Mouse (Mus musculus): ENCODE measurements at regions not wholly inside any gene's neighbourhood (a gene's known extent, or its start where the extent isn't known, plus 50 kb on each side); places are given as distances from the start of the nearest gene placed in this dataset.

DNA sequence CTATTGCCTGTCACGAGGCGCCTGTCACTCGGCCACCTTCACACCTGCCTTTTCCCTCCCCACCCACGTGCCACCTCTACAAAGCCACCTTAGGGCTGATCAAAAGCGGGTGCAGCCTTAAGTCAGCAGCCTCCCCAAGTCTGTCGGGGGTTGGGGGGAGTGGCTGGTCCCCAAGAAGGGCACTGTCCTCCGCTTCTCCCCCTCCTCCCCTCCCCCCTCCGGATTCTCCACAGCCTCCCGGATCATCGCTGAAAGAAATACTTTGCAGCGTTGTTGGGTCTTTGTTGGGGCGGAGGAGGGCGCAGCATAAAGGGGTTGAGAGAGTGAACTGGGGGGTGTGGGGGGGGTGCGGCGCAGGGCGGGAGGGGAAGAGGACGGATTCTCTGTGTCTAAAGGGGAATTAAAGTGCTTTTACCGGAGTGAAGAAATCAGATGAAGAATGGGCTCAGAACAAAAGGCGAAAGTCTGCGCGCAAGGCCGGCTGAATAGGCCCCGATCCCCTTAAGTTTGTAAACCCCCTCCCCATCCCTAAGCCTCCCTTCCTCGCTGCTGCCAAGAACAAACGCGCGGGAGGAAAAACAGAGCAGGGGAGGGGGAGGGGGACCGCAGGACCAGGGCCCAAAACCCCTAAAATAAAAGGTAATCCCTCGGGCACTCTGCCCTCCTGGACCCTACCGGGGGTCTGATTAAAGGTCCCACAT lies 109.3 kb upstream of the Lhx5 start:
- 0 out of 2 replicates have a peak, but pooled peaks have one; percentile 19 for ATAC-seq (ENCODE audit: low read depth)
- Histone ChIP-seq H3K36me3 (no peaks in the 10 kb centered on the region), H3K4me2 (peak overlapping the region; percentile 53), H3K27me3 (peaks cover 56% of the 10 kb centered on the region), H3K27ac (replicated peaks) (no peak overlapping the region), H3K4me3 (peak overlapping the region; percentile 18), H3K9ac (peak overlapping the region; percentile 57), H3K9me3 (no peaks in the 10 kb centered on the region), H3K4me1 (replicated peaks) (peaks cover 27% of the 10 kb centered on the region)
- WGBS, result 2% methylated on average over 30 of the region's 30 CpGs

DNA sequence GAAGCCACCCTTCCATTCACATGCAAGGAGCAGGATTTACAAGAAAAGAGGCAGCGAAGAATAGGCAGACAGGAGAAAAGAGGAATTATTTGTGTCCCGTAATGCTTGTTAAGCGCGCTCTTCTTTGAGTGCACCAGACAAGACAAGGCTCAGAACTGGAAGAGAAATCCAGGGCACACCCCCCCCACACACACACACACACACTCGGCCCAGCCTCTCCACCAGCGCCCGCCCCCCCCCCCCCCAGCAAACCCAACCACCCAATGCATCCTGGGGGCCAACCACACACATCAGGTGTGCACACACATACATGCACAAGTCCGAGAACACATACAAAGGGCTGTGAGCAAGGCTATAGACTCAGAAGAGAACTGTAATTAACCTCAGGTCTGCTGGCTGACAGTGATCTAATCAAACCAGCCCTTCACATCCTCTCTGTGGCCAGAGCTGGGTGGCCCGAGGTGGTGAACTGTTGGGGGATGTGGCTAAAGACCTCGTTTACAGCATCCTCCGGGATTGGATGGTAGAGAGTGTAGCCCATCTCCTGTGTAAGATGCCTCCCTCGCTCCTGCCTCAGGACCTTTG lies 108.7 kb upstream of the Lhx5 start:
- peak overlapping the region; percentile 18 for H3K4me3 ChIP-seq
- no peaks in the 10 kb centered on the region for H3K36me3 ChIP-seq
- H3K27me3 ChIP-seq, result peaks cover 56% of the 10 kb centered on the region
- peaks cover 27% of the 10 kb centered on the region for H3K4me1 ChIP-seq (replicated peaks)
- 14% methylated on average over 12 of the region's 12 CpGs for WGBS
- peak overlapping the region; percentile 53 for H3K4me2 ChIP-seq
- H3K9me3 ChIP-seq, result no peaks in the 10 kb centered on the region
- no peak overlapping the region for H3K27ac ChIP-seq (replicated peaks)
- no peak for ATAC-seq (ENCODE audit: low read depth)
- H3K9ac ChIP-seq, result peak overlapping the region; percentile 57

DNA sequence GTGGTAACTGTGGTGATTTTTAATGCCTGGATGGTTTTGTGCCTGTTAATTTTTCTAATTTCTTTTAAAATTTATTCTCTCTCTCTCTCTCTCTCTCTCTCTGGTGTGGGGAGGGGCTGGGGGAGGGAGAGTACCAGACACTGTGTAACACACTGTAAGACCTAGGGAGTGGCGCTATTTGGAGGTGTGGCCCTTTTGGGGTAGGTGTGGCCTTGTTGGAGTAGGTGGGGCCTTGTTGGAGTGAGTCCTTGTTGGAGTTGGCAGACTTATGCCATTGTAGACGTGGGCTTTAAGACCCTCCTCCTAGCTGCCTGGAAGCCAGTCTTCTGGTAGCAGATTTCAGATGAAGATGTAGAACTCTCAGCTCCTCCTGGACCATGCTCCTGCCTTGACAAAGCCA lies 107.4 kb upstream of the Lhx5 start:
- WGBS, result 90% methylated on average over 2 of the region's 2 CpGs
- Histone ChIP-seq H3K9ac (no peak overlapping the region), H3K36me3 (no peaks in the 10 kb centered on the region), H3K4me2 (no peak overlapping the region), H3K4me1 (replicated peaks) (peaks cover 27% of the 10 kb centered on the region), H3K27ac (replicated peaks) (no peak overlapping the region), H3K9me3 (no peaks in the 10 kb centered on the region), H3K27me3 (peaks cover 51% of the 10 kb centered on the region), H3K4me3 (no peak overlapping the region)
- ATAC-seq (ENCODE audit: low read depth), result no peak

DNA sequence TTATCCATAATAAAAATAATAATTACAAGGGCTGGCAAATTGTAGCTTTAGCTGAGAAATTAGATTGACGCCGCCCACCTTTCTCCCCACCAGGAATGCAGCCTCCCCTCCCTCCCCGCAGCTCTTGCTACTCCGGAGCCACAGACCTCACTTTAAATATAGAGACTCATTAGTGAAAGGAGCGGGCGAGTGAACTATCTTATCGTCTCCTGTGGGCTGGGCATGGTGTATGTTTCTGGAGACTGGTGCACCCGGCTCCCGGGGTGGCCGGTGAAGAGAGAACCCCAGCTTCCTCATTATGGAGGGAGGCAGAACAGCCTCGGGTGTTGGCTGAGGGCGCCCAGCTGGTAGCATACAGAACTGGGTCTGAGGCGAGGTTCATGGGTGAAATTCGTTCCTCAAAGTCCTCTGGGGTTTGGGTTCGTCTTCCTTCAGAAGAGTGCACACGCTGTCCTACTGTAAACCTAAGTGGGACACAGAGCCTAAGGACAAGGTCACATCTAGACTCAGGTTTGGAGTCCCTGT lies 106.1 kb upstream of the Lhx5 start:
- peaks cover 46% of the 10 kb centered on the region for H3K27me3 ChIP-seq
- no peak for ATAC-seq (ENCODE audit: low read depth)
- H3K9ac ChIP-seq, result no peak overlapping the region
- H3K27ac ChIP-seq (replicated peaks), result 0 out of 2 replicates have a peak overlapping the region, but pooled peaks have one; percentile 9
- no peaks in the 10 kb centered on the region for H3K9me3 ChIP-seq
- H3K4me2 ChIP-seq, result peak overlapping the region; percentile 11; the same call in 1 of the 2 replicates
- H3K4me1 ChIP-seq (replicated peaks), result peaks cover 36% of the 10 kb centered on the region
- no peak overlapping the region for H3K4me3 ChIP-seq
- 50% methylated on average over 16 of the region's 16 CpGs for WGBS
- no peaks in the 10 kb centered on the region for H3K36me3 ChIP-seq

DNA sequence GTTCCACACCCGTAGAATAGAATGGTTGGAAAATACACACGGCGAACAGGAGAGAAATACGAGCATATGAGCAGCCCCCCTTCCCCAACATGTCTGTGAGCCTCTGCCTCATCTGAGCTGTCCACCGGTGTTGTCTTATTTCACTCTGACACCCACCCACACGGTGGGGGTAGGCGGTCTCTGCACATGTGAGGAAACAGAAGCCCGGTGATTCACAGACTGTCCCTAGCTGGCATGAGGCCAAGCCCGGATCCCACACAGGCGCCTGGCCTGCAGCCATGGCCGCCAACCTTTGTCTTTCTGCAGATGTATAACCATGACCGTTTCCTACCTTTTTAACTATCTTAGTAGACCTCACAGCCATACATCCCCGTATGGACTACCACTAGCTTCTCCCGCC lies 99.5 kb upstream of the Lhx5 start:
- Histone ChIP-seq H3K27me3 (peaks cover 28% of the 10 kb centered on the region), H3K4me2 (no peak overlapping the region), H3K4me1 (replicated peaks) (peaks cover 24% of the 10 kb centered on the region), H3K9me3 (no peaks in the 10 kb centered on the region), H3K9ac (no peak overlapping the region), H3K4me3 (no peak overlapping the region), H3K27ac (replicated peaks) (0 out of 2 replicates have a peak overlapping the region, but pooled peaks have one; percentile 9), H3K36me3 (no peaks in the 10 kb centered on the region)
- ATAC-seq (ENCODE audit: low read depth), result no peak; the same call in 1 of the 2 replicates
- WGBS, result 40% methylated on average over 14 of the region's 14 CpGs

DNA sequence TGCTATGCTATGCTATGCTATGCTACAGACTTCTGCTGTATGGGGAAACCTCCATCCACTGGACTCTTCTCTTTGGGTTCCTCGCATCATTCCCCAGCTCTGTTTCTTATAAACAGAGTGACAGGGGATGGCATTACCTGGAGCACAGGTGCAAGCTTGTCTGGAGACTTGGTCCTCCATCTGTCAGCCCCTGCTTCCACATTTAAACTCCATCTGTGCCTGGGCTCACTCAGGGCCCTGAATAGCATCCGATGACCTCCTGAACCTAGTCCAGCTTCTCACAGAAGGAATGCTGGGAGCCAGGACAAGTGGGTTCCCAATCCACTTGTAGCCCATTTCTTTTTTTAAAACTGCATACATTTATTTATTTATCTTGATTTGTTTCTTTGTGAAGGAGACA lies 92.3 kb upstream of the Lhx5 start:
- ATAC-seq (ENCODE audit: low read depth), result no peak
- 92% methylated on average over 2 of the region's 2 CpGs for WGBS
- H3K27ac ChIP-seq (replicated peaks), result no peak overlapping the region

DNA sequence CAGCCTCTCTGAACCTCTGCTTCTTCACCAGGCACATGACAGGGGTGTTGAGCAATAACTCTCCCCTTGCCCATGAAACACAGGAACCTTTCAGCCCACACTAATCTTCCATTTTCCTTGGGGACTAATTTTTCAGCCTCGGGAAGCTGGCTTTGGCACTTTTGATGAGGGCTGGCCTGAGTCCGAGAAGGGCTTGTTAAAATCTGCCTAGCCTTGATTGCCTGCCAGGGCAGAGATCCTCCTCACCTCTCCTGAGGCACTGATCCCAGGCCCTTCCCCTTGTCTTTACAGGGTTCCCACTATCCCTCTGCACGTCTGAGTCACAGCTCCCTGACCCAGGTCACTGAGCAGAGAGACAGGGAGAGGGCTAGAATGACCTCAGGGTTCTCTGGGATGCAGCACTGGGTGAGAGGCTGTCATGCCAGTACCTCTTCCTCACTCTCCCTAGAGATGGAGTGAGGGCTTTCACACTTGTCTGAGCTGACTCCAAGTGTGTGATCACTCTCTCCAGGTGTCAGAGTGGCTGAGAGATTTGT lies 90.7 kb upstream of the Lhx5 start:
- H3K27ac ChIP-seq (replicated peaks), result no peak overlapping the region
- no peak overlapping the region for H3K4me2 ChIP-seq
- H3K9ac ChIP-seq, result no peak overlapping the region
- H3K27me3 ChIP-seq, result peaks cover 12% of the 10 kb centered on the region; the same call in 1 of the 2 replicates
- WGBS, result 22% methylated on average over 3 of the region's 3 CpGs
- H3K4me1 ChIP-seq (replicated peaks), result no peaks in the 10 kb centered on the region
- no peaks in the 10 kb centered on the region for H3K9me3 ChIP-seq
- H3K36me3 ChIP-seq, result no peaks in the 10 kb centered on the region
- no peak for ATAC-seq (ENCODE audit: low read depth)
- H3K4me3 ChIP-seq, result no peak overlapping the region

More for the DNA sequence above, 92.3 kb upstream of the Lhx5 start:
- Histone ChIP-seq H3K36me3 (no peaks in the 10 kb centered on the region), H3K4me2 (no peak overlapping the region), H3K4me1 (replicated peaks) (no peaks in the 10 kb centered on the region), H3K27me3 (peaks cover 25% of the 10 kb centered on the region), H3K9ac (no peak overlapping the region), H3K9me3 (no peaks in the 10 kb centered on the region), H3K4me3 (no peak overlapping the region)

DNA sequence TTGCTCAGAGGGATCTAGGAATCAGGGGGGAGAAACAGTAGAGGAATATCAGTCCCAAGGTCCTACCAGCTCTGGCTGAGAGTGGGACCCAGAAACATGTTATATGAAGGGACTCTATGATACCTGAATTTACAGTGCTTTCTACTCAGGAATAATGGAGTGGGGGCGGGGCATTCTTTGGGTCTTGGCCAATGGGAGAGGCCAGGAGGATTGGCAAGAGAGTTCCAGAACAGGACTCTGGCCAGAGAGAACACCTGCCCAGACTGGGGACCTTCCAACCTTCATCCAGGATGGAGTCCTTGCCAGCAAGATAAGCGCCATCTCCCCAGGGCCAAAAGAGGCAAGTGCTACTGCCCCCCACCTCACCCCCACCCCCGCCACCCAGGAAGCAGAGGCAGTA lies 81.0 kb upstream of the Lhx5 start:
- no peak for ATAC-seq (ENCODE audit: low read depth)
- Histone ChIP-seq H3K4me2 (no peak overlapping the region), H3K4me1 (replicated peaks) (peaks cover 4% of the 10 kb centered on the region; the same call in 1 of the 2 replicates), H3K4me3 (no peak overlapping the region), H3K27me3 (peaks cover 18% of the 10 kb centered on the region), H3K9me3 (no peaks in the 10 kb centered on the region), H3K27ac (replicated peaks) (no peak overlapping the region), H3K36me3 (no peaks in the 10 kb centered on the region), H3K9ac (no peak overlapping the region)
- 89% methylated on average over 3 of the region's 3 CpGs for WGBS

DNA sequence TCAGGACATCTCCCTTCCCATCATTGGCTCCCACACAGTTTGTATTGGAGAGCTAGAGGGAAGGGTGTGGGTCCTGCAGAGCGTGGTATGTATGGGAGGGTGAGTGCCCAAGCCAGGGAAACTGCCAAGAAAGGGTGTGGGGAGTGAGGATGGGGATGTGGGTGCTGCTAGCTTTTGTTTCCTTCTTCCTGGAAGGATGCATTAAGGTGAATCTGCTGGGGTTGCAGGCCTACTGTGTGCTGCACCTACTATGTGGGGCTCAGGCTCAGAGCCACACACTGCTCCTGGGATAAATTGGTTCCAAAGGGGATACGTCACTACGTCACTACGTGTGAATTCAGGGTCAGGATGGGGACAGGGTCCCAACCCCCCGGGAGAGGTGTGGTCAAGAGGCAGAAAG lies 79.7 kb upstream of the Lhx5 start:
- Histone ChIP-seq H3K4me3 (no peak overlapping the region), H3K9me3 (no peaks in the 10 kb centered on the region), H3K27ac (replicated peaks) (no peak overlapping the region), H3K4me2 (no peak overlapping the region), H3K4me1 (replicated peaks) (peaks cover 4% of the 10 kb centered on the region; the same call in 1 of the 2 replicates), H3K27me3 (peaks cover 18% of the 10 kb centered on the region), H3K36me3 (no peaks in the 10 kb centered on the region), H3K9ac (no peak overlapping the region)
- WGBS, result 71% methylated on average over 5 of the region's 5 CpGs
- no peak for ATAC-seq (ENCODE audit: low read depth)

DNA sequence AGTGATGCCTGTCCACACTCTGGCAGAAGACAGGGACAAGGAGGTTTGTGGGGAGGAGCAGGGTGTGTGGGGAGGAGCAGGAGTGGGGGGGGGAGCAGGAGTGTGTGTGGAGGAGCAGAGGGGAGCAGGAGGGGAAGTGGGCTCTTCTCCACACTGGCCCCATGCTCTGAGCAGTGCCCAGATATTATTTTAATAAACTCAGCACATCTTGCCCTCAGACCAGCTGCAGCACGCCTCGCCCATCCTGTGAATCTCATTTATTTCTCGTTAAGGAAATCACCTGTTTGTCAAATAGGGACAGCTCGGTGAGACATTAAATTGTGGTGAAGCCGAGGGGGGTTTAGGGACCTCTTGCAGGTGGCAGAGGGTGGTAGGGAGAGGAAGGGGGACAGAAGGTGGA lies 77.8 kb upstream of the Lhx5 start:
- ATAC-seq (ENCODE audit: low read depth), result no peak
- 48% methylated on average over 5 of the region's 5 CpGs for WGBS
- Histone ChIP-seq H3K9me3 (no peaks in the 10 kb centered on the region), H3K36me3 (no peaks in the 10 kb centered on the region), H3K9ac (no peak overlapping the region), H3K4me2 (no peak overlapping the region), H3K4me3 (no peak overlapping the region), H3K4me1 (replicated peaks) (peaks cover 4% of the 10 kb centered on the region), H3K27ac (replicated peaks) (no peak overlapping the region), H3K27me3 (peaks cover 30% of the 10 kb centered on the region)

DNA sequence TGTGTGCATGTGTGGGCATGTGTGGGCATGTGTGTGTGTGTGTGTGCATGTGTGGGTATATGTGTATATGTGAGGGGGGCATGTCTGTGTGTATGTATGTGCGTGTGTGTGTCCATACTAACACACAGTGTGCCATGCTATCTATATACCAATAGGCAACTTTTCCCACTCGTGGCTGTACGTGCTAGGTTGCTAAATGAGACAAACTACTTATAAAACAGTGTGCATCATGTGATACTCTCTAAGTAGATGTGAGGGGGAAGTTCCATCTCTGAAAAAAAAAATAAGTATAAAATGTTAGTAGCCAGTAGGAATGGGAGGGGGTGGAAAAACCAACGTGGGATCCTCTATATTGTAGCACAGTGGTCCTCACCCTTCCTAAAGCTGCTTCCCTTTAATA lies 74.5 kb upstream of the Lhx5 start:
- 83% methylated on average over 4 of the region's 4 CpGs for WGBS
- H3K27ac ChIP-seq (replicated peaks), result no peak overlapping the region
- H3K9me3 ChIP-seq, result no peaks in the 10 kb centered on the region
- no peak overlapping the region for H3K4me3 ChIP-seq
- H3K4me2 ChIP-seq, result no peak overlapping the region
- H3K27me3 ChIP-seq, result peaks cover 44% of the 10 kb centered on the region
- ATAC-seq (ENCODE audit: low read depth), result no peak
- H3K36me3 ChIP-seq, result no peaks in the 10 kb centered on the region
- peaks cover 9% of the 10 kb centered on the region for H3K4me1 ChIP-seq (replicated peaks)
- no peak overlapping the region for H3K9ac ChIP-seq

DNA sequence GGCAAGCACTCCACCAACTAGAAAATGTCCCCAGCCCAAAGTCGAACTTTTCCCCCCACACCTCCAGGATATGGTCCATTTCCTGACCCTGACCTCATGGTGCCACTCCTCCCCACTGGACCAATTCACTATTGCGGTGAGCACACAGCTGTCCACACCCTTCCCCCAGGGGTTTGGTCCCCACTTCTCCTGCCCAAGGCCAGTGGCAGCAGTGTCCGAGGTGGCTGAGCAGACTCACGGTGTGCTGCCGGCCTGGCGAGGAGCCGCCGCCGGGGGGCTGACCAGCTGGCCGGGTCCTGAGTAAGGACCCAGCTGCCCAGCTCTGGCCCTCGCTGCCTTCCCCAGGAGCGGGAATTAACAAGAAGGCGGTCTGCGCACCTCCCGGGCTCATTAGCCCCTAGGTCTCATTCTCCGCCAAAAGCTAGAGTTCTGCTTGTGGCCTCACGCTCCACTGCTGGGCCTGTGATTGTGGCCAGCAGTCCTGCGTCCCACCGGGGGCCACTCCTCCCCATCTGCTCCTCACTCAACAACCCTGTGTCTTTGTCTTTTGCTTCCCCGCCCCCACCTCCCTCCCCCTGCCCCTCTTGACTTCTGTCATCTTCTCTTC lies 73.3 kb upstream of the Lhx5 start:
- WGBS, result 5% methylated on average over 20 of the region's 20 CpGs
- peaks cover 9% of the 10 kb centered on the region for H3K4me1 ChIP-seq (replicated peaks)
- no peak overlapping the region for H3K4me3 ChIP-seq
- no peaks in the 10 kb centered on the region for H3K36me3 ChIP-seq
- no peak overlapping the region for H3K4me2 ChIP-seq
- H3K27ac ChIP-seq (replicated peaks), result no peak overlapping the region
- no peaks in the 10 kb centered on the region for H3K9me3 ChIP-seq
- H3K27me3 ChIP-seq, result peaks cover 36% of the 10 kb centered on the region
- no peak for ATAC-seq (ENCODE audit: low read depth)
- H3K9ac ChIP-seq, result no peak overlapping the region
